23 mouse cellular contexts compared by ENCODE assay signal in the genomic region with DNA sequence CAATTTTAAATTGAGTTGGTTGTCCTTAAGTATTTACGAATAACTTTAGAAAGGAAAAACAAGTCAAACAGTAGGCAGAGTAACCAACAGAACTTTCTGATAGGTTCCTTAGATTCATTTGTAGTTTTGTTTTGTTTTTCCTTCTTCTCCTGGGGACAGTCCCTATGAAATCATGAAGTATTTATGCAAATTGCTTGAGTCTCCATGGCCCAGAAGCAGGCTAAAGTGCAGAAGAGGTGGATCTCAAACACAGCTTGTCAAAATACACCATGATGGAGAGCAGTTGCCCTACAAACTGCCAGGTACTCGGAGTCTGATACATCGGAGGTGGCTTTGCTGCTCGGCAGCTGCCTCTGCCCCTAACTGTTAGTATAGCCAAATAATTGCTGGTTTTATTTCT.
DNase-seq lines count a peak whose midpoint lies in the region; ATAC-seq and TF ChIP-seq lines count a peak whose summit lies in the region.
"Had no signal": no experiment of that assay in that cellular context is flagged by ENCODE, and none has a peak within 500 bp of the region (broad histone marks: within the 10 kb centered on the region; RNA-seq: fewer than 3 reads in every experiment).

No protein-coding gene starts in this region.

- no peak overlapping the region for H3K4me2 ChIP-seq in lung, postnatal 0 days (replicated peaks; ENCODE audit: low read depth, low read length)
- no peak overlapping the region for H3K4me2 ChIP-seq in heart, embryonic 12.5 days
- H3K4me2 ChIP-seq in forebrain, embryonic 16.5 days (ENCODE audit: low read length): no peak overlapping the region
- H3K4me2 ChIP-seq: heart, embryonic 15.5 days; hindbrain, embryonic 13.5 days had no signal

- no peak for TF ChIP-seq EP300 in lung, postnatal 0 days (IDR thresholded peaks at IDR 0.05)

- H3K4me3 ChIP-seq in lung, postnatal 0 days (ENCODE audit: low read depth, low read length): no peak overlapping the region
- H3K4me3 ChIP-seq in small intestine, adult 2 months (ENCODE audit: low read depth, low read length): no peak overlapping the region
- no peak overlapping the region for H3K4me3 ChIP-seq in heart, embryonic 12.5 days
- no peak overlapping the region for H3K4me3 ChIP-seq in forebrain, embryonic 16.5 days (replicated peaks; ENCODE audit: low read length)
- H3K4me3 ChIP-seq: forebrain, embryonic 10.5 days; heart, adult 2 months; heart, embryonic 10.5 days; heart, embryonic 15.5 days; hindbrain, embryonic 10.5 days; hindbrain, embryonic 13.5 days had no signal

- H3K9me3 ChIP-seq in lung, postnatal 0 days (ENCODE audit: low read length): no peaks in the 10 kb centered on the region
- H3K9me3 ChIP-seq in heart, embryonic 12.5 days (replicated peaks): no peaks in the 10 kb centered on the region
- H3K9me3 ChIP-seq in forebrain, embryonic 16.5 days (ENCODE audit: control insufficient read depth, low read length): no peaks in the 10 kb centered on the region
- H3K9me3 ChIP-seq: forebrain, embryonic 10.5 days; G1E; heart, embryonic 10.5 days; heart, embryonic 15.5 days; hindbrain, embryonic 10.5 days; hindbrain, embryonic 13.5 days had no signal

- no peaks in the 10 kb centered on the region for H3K27me3 ChIP-seq in lung, postnatal 0 days (replicated peaks; ENCODE audit: insufficient read depth, low read length)
- H3K27me3 ChIP-seq in small intestine, adult 2 months (ENCODE audit: control insufficient read depth, insufficient read depth, low read length): no peaks in the 10 kb centered on the region
- no peaks in the 10 kb centered on the region for H3K27me3 ChIP-seq in heart, embryonic 12.5 days (replicated peaks)
- H3K27me3 ChIP-seq in forebrain, embryonic 16.5 days (replicated peaks; ENCODE audit: control insufficient read depth, insufficient read depth, low read length): no peaks in the 10 kb centered on the region
- H3K27me3 ChIP-seq: heart, embryonic 15.5 days; hindbrain, embryonic 13.5 days; Patski had no signal

- WGBS in lung, postnatal 0 days: 80% methylated on average over 4 of the region's 4 CpGs
- 76% methylated on average over 4 of the region's 4 CpGs for WGBS in small intestine, adult 2 months
- WGBS in heart, embryonic 12.5 days: 75% methylated on average over 4 of the region's 4 CpGs
- whole genome bisulfite sequencing in forebrain, embryonic 16.5 days: 87% methylated on average over 4 of the region's 4 CpGs

- no peaks in the 10 kb centered on the region for H3K36me3 ChIP-seq in lung, postnatal 0 days (ENCODE audit: insufficient read depth, low read length)
- no peaks in the 10 kb centered on the region for H3K36me3 ChIP-seq in small intestine, adult 2 months (ENCODE audit: control insufficient read depth, insufficient read depth, low read length)
- H3K36me3 ChIP-seq in heart, embryonic 12.5 days: no peaks in the 10 kb centered on the region
- H3K36me3 ChIP-seq in forebrain, embryonic 16.5 days (ENCODE audit: control insufficient read depth, insufficient read depth): no peaks in the 10 kb centered on the region
- H3K36me3 ChIP-seq: forebrain, embryonic 10.5 days; G1E; heart, embryonic 10.5 days; heart, embryonic 15.5 days; hindbrain, embryonic 10.5 days; hindbrain, embryonic 13.5 days had no signal

- no peaks in the 10 kb centered on the region for H3K4me1 ChIP-seq in lung, postnatal 0 days (ENCODE audit: insufficient read depth, low read depth, low read length)
- peaks cover 5% of the 10 kb centered on the region; the same call in 1 of the 2 replicates for H3K4me1 ChIP-seq in small intestine, adult 2 months (ENCODE audit: control insufficient read depth, insufficient read depth, insufficient read length, low read length)
- H3K4me1 ChIP-seq in heart, embryonic 12.5 days (replicated peaks): no peaks in the 10 kb centered on the region
- no peaks in the 10 kb centered on the region for H3K4me1 ChIP-seq in forebrain, embryonic 16.5 days (replicated peaks; ENCODE audit: control insufficient read depth, insufficient read depth, low read length)
- H3K4me1 ChIP-seq: forebrain, embryonic 10.5 days; heart, embryonic 10.5 days; heart, embryonic 15.5 days; hindbrain, embryonic 10.5 days; hindbrain, embryonic 13.5 days had no signal

- H3K9ac ChIP-seq in lung, postnatal 0 days (replicated peaks; ENCODE audit: low read depth): no peak overlapping the region
- H3K9ac ChIP-seq in heart, embryonic 12.5 days: no peak overlapping the region
- H3K9ac ChIP-seq in forebrain, embryonic 16.5 days (replicated peaks; ENCODE audit: low read depth, low read length): no peak overlapping the region
- H3K9ac ChIP-seq: heart, embryonic 15.5 days; hindbrain, embryonic 13.5 days had no signal

- peak; percentile 25 for DNase-seq in lung, postnatal 0 days (ENCODE audit: low spot score)
- no peak for DNase-seq in lung, postnatal 10 days
- DNase-seq in adipocyte (ENCODE audit: low spot score): peak; percentile 38
- DNase-seq: adrenal gland, postnatal 14 days; cerebellum, adult 18-20 months; cerebellum, adult 9-10 months; cerebellum, postnatal 14 days; gastrocnemius, postnatal 36 days; heart, adult 2 months; heart, postnatal 10 days; heart, postnatal 36 days had no signal

- no peak for ATAC-seq in lung, postnatal 0 days
- no peak for ATAC-seq in heart, embryonic 12.5 days (ENCODE audit: insufficient number of reproducible peaks, low FRiP score)
- no peak for ATAC-seq in forebrain, embryonic 16.5 days
- ATAC-seq: forebrain, embryonic 14.5 days; hindbrain, embryonic 16.5 days; Patski had no signal

- no peak for TF ChIP-seq POLR2A in small intestine, adult 2 months (IDR thresholded peaks at IDR 0.05; ENCODE audit: low read depth, low read length)

- no peak overlapping the region for H3K27ac ChIP-seq in lung, postnatal 0 days (ENCODE audit: low read length)
- H3K27ac ChIP-seq in small intestine, adult 2 months (ENCODE audit: insufficient read depth, low read depth, low read length): peak overlapping the region; percentile 84
- H3K27ac ChIP-seq in heart, embryonic 12.5 days (ENCODE audit: poor library complexity, severe bottlenecking): no peak overlapping the region
- no peak overlapping the region for H3K27ac ChIP-seq in forebrain, embryonic 16.5 days (ENCODE audit: low read length)
- H3K27ac ChIP-seq: forebrain, embryonic 10.5 days; heart, adult 2 months; heart, embryonic 10.5 days; heart, embryonic 15.5 days; hindbrain, embryonic 10.5 days; hindbrain, embryonic 13.5 days had no signal

- TF ChIP-seq CTCF in lung, postnatal 0 days (IDR thresholded peaks at IDR 0.05): no peak
- TF ChIP-seq CTCF in small intestine, adult 2 months (IDR thresholded peaks at IDR 0.05; ENCODE audit: extremely low read depth, insufficient read length, insufficient replicate concordance, low read depth, low read length): no peak
